Mouse (Mus musculus): ENCODE results near the gene Oxt. TPM values are rescaled to one million over a fixed set of nuclear protein-coding genes. Genes with fewer than 3 reads are reported as not detected.

Gene Oxt
- polyA plus RNA-seq, 1 experiment = not detected

- no peaks in the 10 kb centered on the region for H3K4me1 ChIP-seq (ENCODE audit: control insufficient read depth, insufficient read depth, low read length)
- no peak overlapping the region for H3K27ac ChIP-seq (ENCODE audit: insufficient read depth, low read depth, low read length)
- TF ChIP-seq CTCF (IDR thresholded peaks at IDR 0.05; ENCODE audit: insufficient read depth, low read depth, low read length) (no peak), POLR2A (IDR thresholded peaks at IDR 0.05; ENCODE audit: insufficient read depth, low read depth, low read length) (no peak)
- no peak overlapping the region for H3K4me3 ChIP-seq (ENCODE audit: insufficient read depth, low read depth, low read length)
- WGBS = 92% methylated on average over 8 of the region's 8 CpGs
Observed at GRCm38 (mm10) chr2:130546957-130547356, 29.0 kb upstream of the Oxt start.

GRCm38 (mm10) chr2:130554841-130555240 lies 21.1 kb upstream of the Oxt start:
- Histone ChIP-seq H3K4me3 (ENCODE audit: insufficient read depth, low read depth, low read length) (no peak overlapping the region), H3K27ac (ENCODE audit: insufficient read depth, low read depth, low read length) (no peak overlapping the region), H3K4me1 (ENCODE audit: control insufficient read depth, insufficient read depth, low read length) (no peaks in the 10 kb centered on the region)
- TF ChIP-seq CTCF (IDR thresholded peaks at IDR 0.05; ENCODE audit: insufficient read depth, low read depth, low read length) (no peak), POLR2A (IDR thresholded peaks at IDR 0.05; ENCODE audit: insufficient read depth, low read depth, low read length) (no peak)
- WGBS = 91% methylated on average over 7 of the region's 7 CpGs

- H3K27ac ChIP-seq (ENCODE audit: insufficient read depth, low read depth, low read length) = no peak overlapping the region
- WGBS = 96% methylated on average over 1 of the region's 1 CpGs
- TF ChIP-seq CTCF (IDR thresholded peaks at IDR 0.05; ENCODE audit: insufficient read depth, low read depth, low read length) (no peak), POLR2A (IDR thresholded peaks at IDR 0.05; ENCODE audit: insufficient read depth, low read depth, low read length) (no peak)
Observed at GRCm38 (mm10) chr2:130556292-130556691, 19.7 kb upstream of the Oxt start.

GRCm38 (mm10) chr2:130557462-130557861 lies 18.5 kb upstream of the Oxt start:
- Histone ChIP-seq H3K4me1 (ENCODE audit: control insufficient read depth, insufficient read depth, low read length) (no peaks in the 10 kb centered on the region), H3K27ac (ENCODE audit: insufficient read depth, low read depth, low read length) (no peak overlapping the region), H3K4me3 (ENCODE audit: insufficient read depth, low read depth, low read length) (no peak overlapping the region)
- TF ChIP-seq CTCF (IDR thresholded peaks at IDR 0.05; ENCODE audit: insufficient read depth, low read depth, low read length) = no peak
- WGBS = 95% methylated on average over 2 of the region's 2 CpGs

More at GRCm38 (mm10) chr2:130556292-130556691, 19.7 kb upstream of the Oxt start:
- Histone ChIP-seq H3K4me3 (ENCODE audit: insufficient read depth, low read depth, low read length) (no peak overlapping the region), H3K4me1 (ENCODE audit: control insufficient read depth, insufficient read depth, low read length) (no peaks in the 10 kb centered on the region)

GRCm38 (mm10) chr2:130558015-130558414 lies 18.0 kb upstream of the Oxt start:
- Histone ChIP-seq H3K27ac (ENCODE audit: insufficient read depth, low read depth, low read length) (no peak overlapping the region), H3K4me1 (ENCODE audit: control insufficient read depth, insufficient read depth, low read length) (0 out of 2 replicates have a peak, but pooled peaks cover under 1% of the 10 kb centered on the region), H3K4me3 (ENCODE audit: insufficient read depth, low read depth, low read length) (no peak overlapping the region)
- no peak for TF ChIP-seq CTCF (IDR thresholded peaks at IDR 0.05; ENCODE audit: insufficient read depth, low read depth, low read length)
- TF ChIP-seq POLR2A (IDR thresholded peaks at IDR 0.05; ENCODE audit: insufficient read depth, low read depth, low read length) = no peak
- WGBS = 66% methylated on average over 2 of the region's 2 CpGs

- WGBS = under 1% methylated on average over 59 of the region's 61 CpGs
- peak; percentile 33; the same call in 1 of the 2 replicates for TF ChIP-seq CTCF (IDR thresholded peaks at IDR 0.05; ENCODE audit: insufficient read depth, low read depth, low read length)
- TF ChIP-seq POLR2A (IDR thresholded peaks at IDR 0.05; ENCODE audit: insufficient read depth, low read depth, low read length) = peak; percentile 80
- Histone ChIP-seq H3K4me1 (ENCODE audit: control insufficient read depth, insufficient read depth, low read length) (peaks cover 9% of the 10 kb centered on the region), H3K4me3 (ENCODE audit: insufficient read depth, low read depth, low read length) (peak within 1 kb of the TSS; percentile 99), H3K27ac (ENCODE audit: insufficient read depth, low read depth, low read length) (peak within 1 kb of the TSS; percentile 52)
Observed at GRCm38 (mm10) chr2:130563212-130564055, 12.5 kb upstream of the Oxt start, which contains the start of gene Mrps26. Gene Mrps26 (plus strand): TSS chr2:130563742.

GRCm38 (mm10) chr2:130564063-130564462 lies 11.9 kb upstream of the Oxt start:
- H3K27ac ChIP-seq (ENCODE audit: insufficient read depth, low read depth, low read length) = peak overlapping the region; percentile 36; the same call in 1 of the 2 replicates
- TF ChIP-seq POLR2A (IDR thresholded peaks at IDR 0.05; ENCODE audit: insufficient read depth, low read depth, low read length) = no peak
- TF ChIP-seq CTCF (IDR thresholded peaks at IDR 0.05; ENCODE audit: insufficient read depth, low read depth, low read length) = no peak
- peaks cover 9% of the 10 kb centered on the region for H3K4me1 ChIP-seq (ENCODE audit: control insufficient read depth, insufficient read depth, low read length)
- WGBS = under 1% methylated on average over 23 of the region's 23 CpGs
- H3K4me3 ChIP-seq (ENCODE audit: insufficient read depth, low read depth, low read length) = peak overlapping the region; percentile 99

- no peak for TF ChIP-seq POLR2A (IDR thresholded peaks at IDR 0.05; ENCODE audit: insufficient read depth, low read depth, low read length)
- TF ChIP-seq CTCF (IDR thresholded peaks at IDR 0.05; ENCODE audit: insufficient read depth, low read depth, low read length) = no peak
- Histone ChIP-seq H3K4me1 (ENCODE audit: control insufficient read depth, insufficient read depth, low read length) (peaks cover 9% of the 10 kb centered on the region), H3K27ac (ENCODE audit: insufficient read depth, low read depth, low read length) (no peak overlapping the region), H3K4me3 (ENCODE audit: insufficient read depth, low read depth, low read length) (peak overlapping the region; percentile 99; the same call in 1 of the 2 replicates)
- WGBS = 73% methylated on average over 8 of the region's 8 CpGs
Observed at GRCm38 (mm10) chr2:130564983-130565382, 11.0 kb upstream of the Oxt start.

- WGBS = 73% methylated on average over 4 of the region's 4 CpGs
- H3K4me1 ChIP-seq (ENCODE audit: control insufficient read depth, insufficient read depth, low read length) = peaks cover 6% of the 10 kb centered on the region
- H3K27ac ChIP-seq (ENCODE audit: insufficient read depth, low read depth, low read length) = no peak overlapping the region
- H3K4me3 ChIP-seq (ENCODE audit: insufficient read depth, low read depth, low read length) = no peak overlapping the region
- TF ChIP-seq POLR2A (IDR thresholded peaks at IDR 0.05; ENCODE audit: insufficient read depth, low read depth, low read length) = no peak
- TF ChIP-seq CTCF (IDR thresholded peaks at IDR 0.05; ENCODE audit: insufficient read depth, low read depth, low read length) = no peak
Observed at GRCm38 (mm10) chr2:130568921-130569320, 7.1 kb upstream of the Oxt start.
